Mouse (Mus musculus): Measurements from ENCODE around the gene Thsd4.

DNA sequence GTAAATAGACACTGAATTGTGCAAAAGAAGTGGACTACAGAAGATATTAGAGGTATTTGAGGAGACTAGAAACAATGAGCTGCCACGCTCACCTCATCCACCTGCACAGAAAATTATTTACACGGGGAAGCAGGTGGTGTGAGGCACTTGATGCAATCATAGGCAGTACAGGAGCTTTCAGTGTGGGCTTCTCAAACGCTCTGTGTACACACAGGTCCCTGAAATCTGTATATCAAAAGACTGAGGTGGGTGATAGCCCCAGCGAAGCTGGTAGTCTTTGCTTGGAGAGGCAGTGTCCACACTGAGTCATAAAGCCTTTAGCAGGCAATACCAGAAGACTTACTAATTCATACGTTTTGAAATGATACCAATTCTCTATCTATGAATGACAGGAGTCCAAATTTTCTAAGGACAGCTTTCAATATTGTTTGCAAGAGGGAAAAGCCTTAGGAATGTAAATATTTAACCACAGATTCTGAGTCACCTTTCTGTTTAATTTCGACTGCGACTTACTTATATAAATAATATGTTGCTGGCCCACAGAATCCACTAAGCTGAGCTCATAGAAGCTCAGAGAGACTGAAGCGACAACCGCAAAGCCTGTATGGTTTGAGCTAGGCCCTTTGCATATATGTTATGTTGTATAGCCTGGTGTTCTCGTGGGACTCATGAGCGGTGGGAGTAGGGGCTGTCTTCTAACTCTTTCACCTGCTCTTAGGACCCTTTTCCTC, 369.8 kb downstream of the Thsd4 start:
- TF ChIP-seq POLR2A (IDR thresholded peaks at IDR 0.05; ENCODE audit: control insufficient read depth, extremely low read depth, insufficient read depth, low read length, poor library complexity) (no peak), CTCF (IDR thresholded peaks at IDR 0.05; ENCODE audit: borderline replicate concordance, control insufficient read depth, extremely low read depth, insufficient read depth, low read length, poor library complexity) (no peak)
